Mouse (Mus musculus): ENCODE data around the gene Tspear. TPM values are rescaled to one million over a fixed set of nuclear protein-coding genes. Genes with fewer than 3 reads are reported as not detected.
"Not testable (repeated sequence)": the region's sequence is repeated elsewhere in the genome, so short reads cannot be mapped to it uniquely, and the experiment has no call there.

Tspear gene
- total and polyA plus RNA-seq, 3 experiments, result 1.8 to 3.8 TPM; not detected in 1

DNA sequence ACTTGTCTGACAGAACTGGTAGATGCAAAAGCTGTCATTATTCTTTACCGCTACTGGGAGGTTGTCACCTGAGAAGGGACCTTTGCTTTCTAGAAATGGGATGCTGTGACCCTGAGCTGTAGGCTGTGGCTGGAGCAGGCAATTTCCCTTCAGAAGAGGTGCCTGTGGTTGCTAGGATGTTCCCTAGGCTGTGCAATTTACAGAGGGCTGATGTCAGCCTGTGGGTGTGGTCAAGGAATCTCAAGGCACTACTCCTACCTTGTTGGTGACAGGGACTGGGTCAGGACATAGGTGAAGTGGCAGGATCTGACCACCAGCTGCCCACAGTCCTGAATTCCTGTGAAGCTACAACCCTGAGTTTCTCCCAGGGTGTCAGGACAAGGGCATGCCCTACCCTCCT lies 83.4 kb downstream of the Tspear start:
- no peak overlapping the region for H3K4me3 ChIP-seq (ENCODE audit: control insufficient read depth in 1 of 2, insufficient read depth in 1 of 2, low read depth in 2 of 2, low read length in 2 of 2)
- no peaks in the 10 kb centered on the region for H3K79me2 ChIP-seq (ENCODE audit: control insufficient read depth, insufficient read depth, low read length, poor library complexity)
- no peak overlapping the region for H3K9ac ChIP-seq (ENCODE audit: control insufficient read depth, low read depth, low read length, poor library complexity, severe bottlenecking)
- no peak for DNase-seq (ENCODE audit: low read depth, low spot score)
- no peak for TF ChIP-seq TBP (IDR thresholded peaks at IDR 0.05; ENCODE audit: low read depth, low read length)
- TF ChIP-seq ZKSCAN1 (IDR thresholded peaks at IDR 0.05; ENCODE audit: low read depth, low read length), result no peak
- no peak for TF ChIP-seq CTCF (IDR thresholded peaks at IDR 0.05 in 2 of 3, conservative IDR thresholded peaks at IDR 0.05 in 1 of 3; ENCODE audit: control insufficient read depth in 1 of 3, insufficient read depth in 1 of 3, low read depth in 2 of 3, low read length in 3 of 3, poor library complexity in 1 of 3, severe bottlenecking in 1 of 3)
- no peak for TF ChIP-seq MAX (IDR thresholded peaks at IDR 0.05; ENCODE audit: low read length)
- no peak for TF ChIP-seq E2F4 (IDR thresholded peaks at IDR 0.05; ENCODE audit: borderline replicate concordance, low read depth, low read length)
- TF ChIP-seq KAT2A (conservative IDR thresholded peaks at IDR 0.05; ENCODE audit: low read depth, low read length), result no peak
- no peak for TF ChIP-seq RCOR1 (IDR thresholded peaks at IDR 0.05; ENCODE audit: low read depth, low read length)
- no peak for TF ChIP-seq MEF2A (IDR thresholded peaks at IDR 0.05; ENCODE audit: extremely low read depth, insufficient replicate concordance, low read depth, low read length, poor library complexity, severe bottlenecking)
- TF ChIP-seq GABPA (IDR thresholded peaks at IDR 0.05; ENCODE audit: low read depth, low read length), result no peak
- TF ChIP-seq EP300 (IDR thresholded peaks at IDR 0.05; ENCODE audit: low read depth in 1 of 2, low read length in 2 of 2), result no peak
- TF ChIP-seq TAL1 (IDR thresholded peaks at IDR 0.05; ENCODE audit: low read length), result no peak
- TF ChIP-seq BHLHE40 (IDR thresholded peaks at IDR 0.05; ENCODE audit: borderline replicate concordance, low read depth, low read length), result no peak
- TF ChIP-seq MAFK (IDR thresholded peaks at IDR 0.05; ENCODE audit: borderline replicate concordance, low read depth, low read length), result no peak
- no peak for TF ChIP-seq USF1 (IDR thresholded peaks at IDR 0.05; ENCODE audit: low read depth, low read length)
- no peak for TF ChIP-seq POLR2A (IDR thresholded peaks at IDR 0.05; ENCODE audit: control insufficient read depth in 1 of 2, insufficient read depth in 1 of 2, low read depth in 1 of 2, low read length in 2 of 2, poor library complexity in 1 of 2)
- TF ChIP-seq TCF12 (IDR thresholded peaks at IDR 0.05; ENCODE audit: low read depth, low read length), result no peak
- H3K27me3 ChIP-seq (ENCODE audit: control insufficient read depth in 1 of 2, insufficient read depth in 2 of 2, low read length in 2 of 2), result peaks cover 0 to 2% of the 10 kb centered on the region in 2 experiments; a peak in 2 of 4 replicates
- no peaks in the 10 kb centered on the region for H3K36me3 ChIP-seq (ENCODE audit: control insufficient read depth in 1 of 2, insufficient read depth in 2 of 2, low read length in 2 of 2)
- H3K9me3 ChIP-seq (replicated peaks; ENCODE audit: insufficient read depth, low read length), result no peaks in the 10 kb centered on the region
- no peak overlapping the region for H3K27ac ChIP-seq (ENCODE audit: control insufficient read depth, low read depth, low read length)
- H3K4me1 ChIP-seq (ENCODE audit: control insufficient read depth in 1 of 2, insufficient read depth in 2 of 2, low read length in 2 of 2), result no peaks in the 10 kb centered on the region

DNA sequence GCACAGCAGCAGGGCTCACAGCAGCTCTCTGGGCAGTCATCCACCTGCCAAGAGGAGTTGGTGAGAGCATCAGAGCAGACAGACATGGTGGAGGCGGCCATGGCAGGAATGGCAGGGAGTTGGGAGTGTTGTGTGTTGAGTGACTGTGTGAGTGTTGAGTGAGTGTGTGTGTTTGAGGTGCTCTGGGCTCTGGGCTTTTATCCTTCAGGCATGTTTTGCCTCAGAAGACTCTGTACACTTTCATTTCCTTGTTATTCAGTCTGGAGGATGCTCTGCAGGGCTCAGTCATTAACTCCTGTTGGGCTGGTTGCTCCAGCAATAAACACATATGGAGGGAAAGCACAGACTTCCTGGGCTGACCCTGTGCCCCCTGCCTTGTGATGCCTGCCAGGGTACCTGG lies 84.9 kb downstream of the Tspear start, which contains the start of gene Gm3238:
Gene Gm3238 (minus strand): TSS at position 101 of the 400 bp plus-strand sequence.
- not testable (repeated sequence) for DNase-seq (ENCODE audit: low read depth, low spot score); H3K9ac ChIP-seq (ENCODE audit: control insufficient read depth, low read depth, low read length, poor library complexity, severe bottlenecking); H3K36me3 ChIP-seq (ENCODE audit: control insufficient read depth in 1 of 2, insufficient read depth in 2 of 2, low read length in 2 of 2); H3K27ac ChIP-seq (ENCODE audit: control insufficient read depth, low read depth, low read length); H3K4me1 ChIP-seq (ENCODE audit: control insufficient read depth in 1 of 2, insufficient read depth in 2 of 2, low read length in 2 of 2); H3K79me2 ChIP-seq (ENCODE audit: control insufficient read depth, insufficient read depth, low read length, poor library complexity); H3K27me3 ChIP-seq (ENCODE audit: control insufficient read depth in 1 of 2, insufficient read depth in 2 of 2, low read length in 2 of 2); H3K9me3 ChIP-seq (replicated peaks; ENCODE audit: insufficient read depth, low read length); H3K4me3 ChIP-seq (ENCODE audit: control insufficient read depth in 1 of 2, insufficient read depth in 1 of 2, low read depth in 2 of 2, low read length in 2 of 2)

DNA sequence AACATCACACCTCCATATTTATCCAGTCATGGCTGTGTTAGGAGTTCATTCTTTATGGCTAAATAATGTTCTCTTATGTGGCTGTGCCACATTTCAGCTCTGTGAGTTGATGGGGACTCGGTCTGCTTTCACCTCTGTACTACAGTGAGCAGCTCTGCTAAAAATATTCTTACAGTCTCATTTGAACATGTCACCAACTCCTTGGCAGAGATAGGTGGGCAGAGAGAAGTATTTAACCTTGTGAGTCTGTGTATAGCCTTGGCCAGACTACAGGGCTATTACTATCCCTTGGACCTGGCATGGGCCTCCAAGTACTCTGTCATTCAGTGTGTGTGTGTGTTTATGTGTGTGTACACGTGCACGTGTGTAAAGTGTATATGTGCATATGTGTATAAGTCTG lies 85.8 kb downstream of the Tspear start:
- H3K36me3 ChIP-seq (ENCODE audit: control insufficient read depth in 1 of 2, insufficient read depth in 2 of 2, low read length in 2 of 2); H3K4me1 ChIP-seq (ENCODE audit: control insufficient read depth in 1 of 2, insufficient read depth in 2 of 2, low read length in 2 of 2); DNase-seq (ENCODE audit: low read depth, low spot score); H3K27ac ChIP-seq (ENCODE audit: control insufficient read depth, low read depth, low read length); H3K27me3 ChIP-seq (ENCODE audit: control insufficient read depth in 1 of 2, insufficient read depth in 2 of 2, low read length in 2 of 2); H3K79me2 ChIP-seq (ENCODE audit: control insufficient read depth, insufficient read depth, low read length, poor library complexity); H3K9me3 ChIP-seq (replicated peaks; ENCODE audit: insufficient read depth, low read length); H3K4me3 ChIP-seq (ENCODE audit: control insufficient read depth in 1 of 2, insufficient read depth in 1 of 2, low read depth in 2 of 2, low read length in 2 of 2); H3K9ac ChIP-seq (ENCODE audit: control insufficient read depth, low read depth, low read length, poor library complexity, severe bottlenecking): not testable (repeated sequence)

DNA sequence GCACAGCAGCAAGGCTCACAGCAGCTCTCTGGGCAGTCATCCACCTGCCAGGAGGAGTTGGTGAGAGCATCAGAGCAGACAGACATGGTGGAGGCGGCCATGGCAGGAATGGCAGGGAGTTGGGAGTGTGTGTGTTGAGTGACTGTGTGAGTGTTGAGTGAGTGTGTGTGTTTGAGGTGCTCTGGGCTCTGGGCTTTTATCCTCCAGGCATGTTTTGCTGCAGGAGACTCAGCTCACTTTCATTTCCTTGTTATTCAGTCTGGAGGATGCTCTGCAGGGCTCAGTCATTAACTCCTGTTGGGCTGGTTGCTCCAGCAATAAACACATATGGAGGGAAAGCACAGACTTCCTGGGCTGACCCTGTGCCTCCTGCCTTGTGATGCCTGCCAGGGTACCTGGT lies 90.5 kb downstream of the Tspear start, which contains the start of gene Gm7138:
Gene Gm7138 (minus strand): TSS at position 101 of the 400 bp plus-strand sequence.
- not testable (repeated sequence) for H3K79me2 ChIP-seq (ENCODE audit: control insufficient read depth, insufficient read depth, low read length, poor library complexity); H3K4me1 ChIP-seq (ENCODE audit: control insufficient read depth in 1 of 2, insufficient read depth in 2 of 2, low read length in 2 of 2); H3K9me3 ChIP-seq (replicated peaks; ENCODE audit: insufficient read depth, low read length); H3K27ac ChIP-seq (ENCODE audit: control insufficient read depth, low read depth, low read length); H3K4me3 ChIP-seq (ENCODE audit: control insufficient read depth in 1 of 2, insufficient read depth in 1 of 2, low read depth in 2 of 2, low read length in 2 of 2); H3K9ac ChIP-seq (ENCODE audit: control insufficient read depth, low read depth, low read length, poor library complexity, severe bottlenecking); H3K27me3 ChIP-seq (ENCODE audit: control insufficient read depth in 1 of 2, insufficient read depth in 2 of 2, low read length in 2 of 2); H3K36me3 ChIP-seq (ENCODE audit: control insufficient read depth in 1 of 2, insufficient read depth in 2 of 2, low read length in 2 of 2); DNase-seq (ENCODE audit: low read depth, low spot score)

DNA sequence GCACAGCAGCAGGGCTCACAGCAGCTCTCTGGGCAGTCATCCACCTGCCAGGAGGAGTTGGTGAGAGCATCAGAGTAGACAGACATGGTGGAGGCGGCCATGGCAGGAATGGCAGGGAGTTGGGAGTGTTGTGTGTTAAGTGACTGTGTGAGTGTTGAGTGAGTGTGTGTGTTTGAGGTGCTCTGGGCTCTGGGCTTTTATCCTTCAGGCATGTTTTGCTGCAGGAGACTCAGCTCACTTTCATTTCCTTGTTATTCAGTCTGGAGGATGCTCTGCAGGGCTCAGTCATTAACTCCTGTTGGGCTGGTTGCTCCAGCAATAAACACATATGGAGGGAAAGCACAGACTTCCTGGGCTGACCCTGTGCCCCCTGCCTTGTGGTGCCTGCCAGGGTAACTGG lies 96.1 kb downstream of the Tspear start, which contains the start of gene Gm3250:
Gene Gm3250 (minus strand): TSS at position 101 of the 400 bp plus-strand sequence.
- DNase-seq (ENCODE audit: low read depth, low spot score); H3K27me3 ChIP-seq (ENCODE audit: control insufficient read depth in 1 of 2, insufficient read depth in 2 of 2, low read length in 2 of 2); H3K36me3 ChIP-seq (ENCODE audit: control insufficient read depth in 1 of 2, insufficient read depth in 2 of 2, low read length in 2 of 2); H3K9me3 ChIP-seq (replicated peaks; ENCODE audit: insufficient read depth, low read length); H3K79me2 ChIP-seq (ENCODE audit: control insufficient read depth, insufficient read depth, low read length, poor library complexity); H3K27ac ChIP-seq (ENCODE audit: control insufficient read depth, low read depth, low read length); H3K4me1 ChIP-seq (ENCODE audit: control insufficient read depth in 1 of 2, insufficient read depth in 2 of 2, low read length in 2 of 2); H3K9ac ChIP-seq (ENCODE audit: control insufficient read depth, low read depth, low read length, poor library complexity, severe bottlenecking); H3K4me3 ChIP-seq (ENCODE audit: control insufficient read depth in 1 of 2, insufficient read depth in 1 of 2, low read depth in 2 of 2, low read length in 2 of 2): not testable (repeated sequence)
